Mouse (Mus musculus) hindbrain, embryonic 14.5 days (tissue): ENCODE data around the gene Bcas1. TPM values are rescaled to one million over a fixed set of nuclear protein-coding genes. Genes with fewer than 3 reads are reported as not detected.

Experiments
- ATAC-seq: fragments of 200-750 bp; cut with Nextera tagmentation; 2 replicates; pipeline ENCODE4 v1.8.0; 2017; ENCODE audit warnings: moderate number of reproducible peaks, mild to moderate bottlenecking, moderate TSS enrichment, moderate library complexity; ENCODE audit not compliant: low FRiP score
- DNase-seq: peaks from one replicate; pipeline ENCODE4 v3.0.0-alpha.2; 2015; ENCODE audit warnings: low spot score
- H3K27ac ChIP-seq: fragments of 300-500 bp; sonication (generic); 2 replicates; pipeline ENCODE4 v1.5.1; 2014; ENCODE audit warnings: mild to moderate bottlenecking, moderate library complexity
- H3K27me3 ChIP-seq: fragments of 300-500 bp; sonication (generic); 2 replicates; pipeline ENCODE4 v1.6.1; 2014; ENCODE audit warnings: mild to moderate bottlenecking, low read length, mixed read lengths; ENCODE audit not compliant: control insufficient read depth, insufficient read depth
- H3K36me3 ChIP-seq: fragments of 300-500 bp; sonication (generic); replicated peaks from 2 replicates; pipeline ENCODE4 v1.6.1; 2014; ENCODE audit not compliant: control insufficient read depth, insufficient read depth
- H3K4me1 ChIP-seq: fragments of 300-500 bp; sonication (generic); replicated peaks from 2 replicates; pipeline ENCODE4 v1.6.1; 2014; ENCODE audit warnings: antibody characterized with exemption, low read length, mixed read lengths; ENCODE audit not compliant: control insufficient read depth, insufficient read depth
- H3K4me2 ChIP-seq: fragments of 300-500 bp; sonication (generic); replicated peaks from 2 replicates; pipeline ENCODE4 v1.6.1; 2014; ENCODE audit warnings: mild to moderate bottlenecking, moderate library complexity
- H3K4me3 ChIP-seq: fragments of 300-500 bp; sonication (generic); replicated peaks from 2 replicates; pipeline ENCODE4 v1.5.1; 2014; ENCODE audit warnings: mild to moderate bottlenecking, low read length
- H3K9ac ChIP-seq: fragments of 300-500 bp; sonication (generic); 2 replicates; pipeline ENCODE4 v1.6.1; 2014
- H3K9me3 ChIP-seq: fragments of 300-500 bp; sonication (generic); 2 replicates; pipeline ENCODE4 v1.6.1; 2016; ENCODE audit warnings: low read length; ENCODE audit not compliant: control insufficient read depth
- WGBS: fragments of 180-500 bp; shearing (Covaris S2); extraction: QIAGEN DNeasy Blood & Tissue Kit; methylation state at CpG from one replicate; pipeline ENCODE4 v1.1.7; 2014; 5-methylcytosine and 5-hydroxymethylcytosine counted together
- polyA plus RNA-seq: library from polyadenylated mRNA; unstranded; fragments of >200 nt; fragmentation: Nextera tagmentation; extraction: Ambion mirVana; gene quantifications from 2 replicates; pipeline ENCODE4 v1.2.1, GENCODE M21; 2014

Gene Bcas1
- polyA plus RNA-seq, 1 experiment from 2014 or later = 15.4 TPM

DNA sequence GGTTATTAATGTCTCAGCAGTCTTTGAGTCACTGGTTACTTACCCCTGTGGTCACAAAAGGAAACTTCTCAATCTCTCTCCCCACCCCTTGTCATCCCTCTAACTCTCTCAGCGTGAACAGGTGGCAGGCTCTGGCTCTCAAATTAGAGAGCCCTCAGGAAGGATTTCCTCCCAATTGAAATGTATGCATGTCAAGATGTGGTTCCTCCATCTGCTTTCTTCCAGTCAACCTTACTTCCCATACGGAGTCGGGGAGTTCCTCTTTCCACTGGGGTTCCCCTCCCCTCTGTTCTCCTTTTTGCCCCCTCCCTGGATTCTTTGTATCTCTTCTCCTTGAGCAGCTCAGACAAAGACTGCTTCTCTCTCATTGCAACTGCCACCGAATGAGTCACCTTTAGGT, 8.6 kb upstream of the Bcas1 start:
- no peak for ATAC-seq

DNA sequence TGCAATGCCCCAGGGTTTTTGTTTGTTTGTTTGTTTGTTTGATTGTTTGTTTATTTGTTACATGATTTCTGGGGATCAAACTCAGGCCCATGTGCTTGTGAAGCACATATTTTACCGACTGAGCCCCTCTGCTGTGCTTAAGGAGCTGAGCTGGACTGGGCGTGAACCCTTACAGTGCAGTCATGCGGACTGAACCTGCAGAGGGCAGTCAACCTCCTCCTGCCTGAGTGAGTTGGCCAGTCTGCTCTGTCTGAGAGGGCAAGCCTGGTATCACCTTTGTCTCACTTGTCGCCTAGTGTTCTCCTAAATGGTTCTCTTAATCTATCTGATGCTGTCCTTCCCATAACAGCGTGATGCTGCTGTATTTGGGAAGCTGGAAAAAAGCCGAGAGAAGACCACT, 4.5 kb upstream of the Bcas1 start:
- no peak for ATAC-seq
- 58% methylated on average over 6 of the region's 6 CpGs for WGBS
- H3K27me3 ChIP-seq = no peaks in the 10 kb centered on the region

More for the DNA sequence above, 8.6 kb upstream of the Bcas1 start:
- Histone ChIP-seq H3K9ac (no peak overlapping the region), H3K27me3 (peaks cover 4% of the 10 kb centered on the region), H3K9me3 (no peaks in the 10 kb centered on the region), H3K4me2 (no peak overlapping the region), H3K36me3 (no peaks in the 10 kb centered on the region), H3K27ac (no peak overlapping the region), H3K4me3 (no peak overlapping the region), H3K4me1 (no peaks in the 10 kb centered on the region)
- WGBS = 73% methylated on average over 4 of the region's 4 CpGs
- DNase-seq = no peak

DNA sequence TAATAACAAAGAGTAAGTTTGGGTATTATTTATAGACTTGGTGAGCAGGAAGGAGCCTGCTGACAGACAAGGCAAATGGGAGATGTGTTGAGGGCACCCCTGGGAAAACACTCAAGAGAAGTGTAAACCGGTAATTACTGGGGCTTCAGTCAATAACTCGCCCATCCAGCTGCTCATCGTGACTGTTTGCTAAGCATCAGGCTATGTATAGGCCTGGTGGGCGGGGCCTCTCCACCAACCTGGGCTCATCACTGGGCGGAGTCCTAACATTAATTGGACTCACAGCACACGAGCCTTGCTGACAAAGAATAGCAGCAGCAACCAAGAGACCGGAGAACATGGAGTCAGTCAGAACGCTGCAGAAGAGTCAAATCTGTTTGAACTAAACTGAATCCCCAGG, 1.3 kb upstream of the Bcas1 start:
- H3K4me1 ChIP-seq = no peaks in the 10 kb centered on the region
- H3K9me3 ChIP-seq = no peaks in the 10 kb centered on the region
- no peaks in the 10 kb centered on the region for H3K36me3 ChIP-seq
- no peak overlapping the region for H3K9ac ChIP-seq
- 54% methylated on average over 8 of the region's 8 CpGs for WGBS
- ATAC-seq (no peak), DNase-seq (no peak)
- no peak overlapping the region for H3K4me2 ChIP-seq
- no peak overlapping the region for H3K4me3 ChIP-seq
- H3K27me3 ChIP-seq = no peaks in the 10 kb centered on the region
- H3K27ac ChIP-seq = no peak overlapping the region

More for the DNA sequence above, 4.5 kb upstream of the Bcas1 start:
- Histone ChIP-seq H3K36me3 (no peaks in the 10 kb centered on the region), H3K9ac (no peak overlapping the region), H3K4me3 (no peak overlapping the region), H3K4me1 (no peaks in the 10 kb centered on the region), H3K9me3 (no peaks in the 10 kb centered on the region), H3K27ac (no peak overlapping the region), H3K4me2 (no peak overlapping the region)
- no peak for DNase-seq

DNA sequence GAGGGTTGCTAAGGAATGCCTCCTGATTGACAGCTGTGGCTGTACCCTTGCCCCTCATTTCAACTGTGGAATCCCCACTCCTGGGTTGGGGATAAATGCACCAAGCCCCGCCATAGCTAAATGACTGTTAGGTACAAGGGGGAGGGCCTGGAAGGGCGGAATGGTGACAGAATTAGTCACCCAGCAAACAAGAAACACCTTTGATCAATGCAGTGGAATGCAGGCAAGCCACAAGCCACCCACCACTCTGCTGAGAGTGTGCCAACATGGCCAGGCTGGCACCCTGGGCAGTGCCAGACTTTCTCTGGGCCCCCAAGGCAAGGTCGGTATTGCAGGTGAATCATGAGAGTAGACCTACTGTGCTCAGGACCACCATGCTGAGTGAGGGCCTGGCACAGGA, 3.5 kb downstream of the Bcas1 start:
- H3K9ac ChIP-seq = no peak overlapping the region
- H3K27me3 ChIP-seq = no peaks in the 10 kb centered on the region
- no peak overlapping the region for H3K4me2 ChIP-seq
- no peaks in the 10 kb centered on the region for H3K36me3 ChIP-seq
- no peaks in the 10 kb centered on the region for H3K9me3 ChIP-seq
- 72% methylated on average over 3 of the region's 3 CpGs for WGBS
- H3K27ac ChIP-seq = no peak overlapping the region
- H3K4me3 ChIP-seq = no peak overlapping the region
- no peaks in the 10 kb centered on the region for H3K4me1 ChIP-seq
- ATAC-seq (no peak), DNase-seq (no peak)

DNA sequence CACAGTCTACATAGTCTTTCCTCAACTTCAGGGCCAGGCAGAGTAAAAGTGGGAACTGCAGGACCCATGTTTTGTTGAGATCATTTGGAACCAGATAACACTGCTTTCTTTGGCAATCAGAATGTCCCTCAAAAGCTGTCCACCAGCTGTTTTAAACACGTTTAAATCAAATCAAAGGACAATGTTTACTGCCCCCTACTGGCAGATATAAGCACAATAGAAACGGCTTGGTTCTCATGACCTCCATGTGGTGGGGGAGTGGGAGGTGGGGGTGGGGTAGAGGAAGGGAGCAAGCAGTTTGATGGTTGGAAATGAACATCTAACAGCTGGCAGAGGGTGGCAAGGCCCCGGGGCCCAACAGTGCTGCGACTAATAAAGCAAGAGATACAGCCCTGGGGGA, 5.7 kb downstream of the Bcas1 start:
- H3K4me3 ChIP-seq = no peak overlapping the region
- H3K36me3 ChIP-seq = no peaks in the 10 kb centered on the region
- ATAC-seq = no peak
- H3K27me3 ChIP-seq = no peaks in the 10 kb centered on the region
- H3K9me3 ChIP-seq = no peaks in the 10 kb centered on the region
- no peak for DNase-seq
- WGBS = 50% methylated on average over 4 of the region's 4 CpGs
- H3K9ac ChIP-seq = no peak overlapping the region
- H3K4me2 ChIP-seq = no peak overlapping the region
- no peaks in the 10 kb centered on the region for H3K4me1 ChIP-seq
- H3K27ac ChIP-seq = no peak overlapping the region

DNA sequence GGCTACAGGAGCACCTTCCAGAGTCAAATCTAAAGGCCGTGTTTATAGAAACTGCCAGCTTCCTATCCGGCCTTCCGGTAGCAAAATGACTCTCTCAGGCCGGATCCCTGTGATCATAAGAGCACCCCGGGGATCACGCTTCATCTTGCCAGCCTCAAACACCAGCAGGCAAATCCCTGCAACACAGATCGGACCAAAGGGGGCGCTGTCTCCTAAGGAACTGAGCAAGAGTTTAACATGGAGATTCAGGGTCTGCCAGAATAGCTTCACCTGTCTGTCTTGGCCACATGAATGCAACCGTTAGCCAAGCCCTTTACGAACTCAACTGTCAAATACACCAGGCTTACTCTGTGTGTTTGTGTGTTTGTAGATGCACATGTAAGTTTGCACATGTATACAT, 8.9 kb downstream of the Bcas1 start:
- WGBS = 53% methylated on average over 10 of the region's 10 CpGs
- H3K4me1 ChIP-seq = no peaks in the 10 kb centered on the region
- no peak overlapping the region for H3K9ac ChIP-seq
- H3K27me3 ChIP-seq = no peaks in the 10 kb centered on the region
- ATAC-seq (no peak), DNase-seq (peak; percentile 53)
- H3K4me2 ChIP-seq = no peak overlapping the region
- no peaks in the 10 kb centered on the region for H3K9me3 ChIP-seq
- H3K36me3 ChIP-seq = no peaks in the 10 kb centered on the region
- H3K4me3 ChIP-seq = no peak overlapping the region
- H3K27ac ChIP-seq = no peak overlapping the region

DNA sequence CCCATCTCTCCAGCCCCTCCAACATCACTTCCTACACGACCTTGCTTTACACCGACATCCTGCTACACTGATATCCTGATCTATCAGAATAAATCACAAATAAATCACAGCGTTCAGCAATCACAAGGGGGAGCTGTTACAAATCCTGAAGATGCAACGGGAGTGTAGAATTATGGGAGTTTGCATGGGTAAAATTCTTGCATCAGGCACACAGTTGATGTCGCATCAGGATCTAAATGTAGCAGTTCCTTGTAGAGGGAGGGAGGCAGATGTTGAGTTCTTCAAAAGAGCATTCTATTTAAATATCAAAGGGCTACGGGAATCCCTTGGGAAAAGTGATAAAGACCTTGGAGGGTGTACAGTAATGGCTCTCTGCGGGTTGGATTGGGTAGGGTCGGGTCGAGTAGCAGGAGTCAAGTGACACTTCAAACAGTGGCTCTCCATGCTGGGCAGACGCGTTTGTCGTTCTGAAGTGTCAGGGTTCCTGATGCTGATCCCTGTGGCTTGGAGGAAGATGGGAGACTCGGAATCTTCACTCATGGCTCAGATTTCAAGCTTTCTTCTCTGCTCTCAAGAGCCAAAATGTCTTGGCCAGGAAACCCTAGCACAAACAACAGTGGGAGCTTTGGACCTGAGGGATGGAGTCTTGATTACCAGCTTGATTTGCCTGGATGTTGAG, 16.0 kb downstream of the Bcas1 start:
- no peak for ATAC-seq
- H3K36me3 ChIP-seq = no peaks in the 10 kb centered on the region
- no peak overlapping the region for H3K9ac ChIP-seq
- 11% methylated on average over 13 of the region's 13 CpGs for WGBS
- H3K4me2 ChIP-seq = peak overlapping the region; percentile 40
- H3K9me3 ChIP-seq = no peaks in the 10 kb centered on the region
- peak; percentile 55 for DNase-seq
- no peak overlapping the region for H3K4me3 ChIP-seq
- no peaks in the 10 kb centered on the region for H3K27me3 ChIP-seq
- H3K27ac ChIP-seq = no peak overlapping the region
- peaks cover 2% of the 10 kb centered on the region; the same call in 1 of the 2 replicates for H3K4me1 ChIP-seq

DNA sequence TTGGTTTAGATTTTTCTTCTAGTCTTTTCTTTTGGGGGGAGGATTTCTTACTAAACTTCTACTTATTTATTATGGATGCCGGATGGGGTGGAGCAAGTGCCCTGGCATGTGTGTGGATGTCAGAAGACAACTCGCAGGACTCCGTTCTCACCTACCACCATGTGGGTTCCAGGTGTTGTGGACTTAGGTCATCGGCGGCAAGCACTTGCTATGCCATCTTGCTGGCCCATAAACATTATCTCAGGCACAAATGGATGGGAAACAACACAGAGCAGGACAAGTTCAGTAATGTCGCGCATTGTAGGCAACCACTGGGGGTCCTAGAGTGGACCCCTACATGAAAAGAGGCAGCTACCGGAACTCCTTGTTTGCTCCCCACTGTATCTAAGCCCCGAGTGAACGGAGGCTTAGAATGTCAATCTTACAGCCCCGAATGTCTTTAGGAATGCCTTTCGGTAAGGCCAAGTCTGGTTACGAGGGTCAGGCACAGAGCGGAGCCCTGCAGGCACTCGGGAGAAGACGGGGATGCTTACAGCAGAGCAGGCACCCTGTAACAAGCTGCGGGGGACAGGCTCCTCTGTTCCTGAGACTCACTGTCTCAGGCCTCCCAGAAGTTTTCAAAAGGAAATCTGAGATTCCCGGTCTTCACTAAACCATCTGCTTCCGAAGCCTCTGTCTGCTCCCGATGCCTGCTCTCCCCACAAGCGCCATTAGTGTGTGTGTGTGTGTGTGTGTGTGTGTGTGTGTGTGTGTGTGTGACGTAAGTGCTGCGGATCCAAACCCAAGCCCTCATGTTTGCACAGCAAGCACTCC, 16.8 kb downstream of the Bcas1 start:
- Histone ChIP-seq H3K27ac (no peak overlapping the region), H3K4me3 (no peak overlapping the region)

DNA sequence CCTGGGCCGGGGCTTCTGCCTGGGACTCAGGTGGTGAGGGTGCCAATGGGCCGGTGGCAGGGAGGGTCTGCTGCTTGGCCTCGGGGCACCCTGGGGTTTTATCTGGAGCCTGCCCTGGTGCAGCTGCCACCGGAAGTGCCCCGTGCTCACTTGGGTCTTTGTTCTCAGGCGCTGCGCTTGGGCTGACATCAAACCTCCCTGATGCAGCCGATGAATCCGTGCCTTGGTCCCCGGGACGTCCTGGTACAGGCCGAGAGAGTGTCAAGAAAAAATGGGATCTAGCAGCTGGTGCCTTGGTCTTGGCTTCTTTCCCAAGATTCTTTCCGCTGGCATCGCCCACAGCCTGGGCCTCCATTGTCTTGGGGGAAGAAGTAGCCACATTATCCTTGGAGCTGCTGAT, 21.2 kb downstream of the Bcas1 start:
- ATAC-seq (peak; percentile 35; the same call in 1 of the 2 replicates), DNase-seq (no peak)

More for the DNA sequence above, 16.8 kb downstream of the Bcas1 start:
- Histone ChIP-seq H3K27me3 (no peaks in the 10 kb centered on the region), H3K4me1 (peaks cover 7% of the 10 kb centered on the region; the same call in 1 of the 2 replicates), H3K9me3 (no peaks in the 10 kb centered on the region), H3K4me2 (peak overlapping the region; percentile 40), H3K9ac (no peak overlapping the region), H3K36me3 (no peaks in the 10 kb centered on the region)
- 27% methylated on average over 23 of the region's 23 CpGs for WGBS
- ATAC-seq (0 out of 2 replicates have a peak, but pooled peaks have one; percentile 29), DNase-seq (no peak)

More for the DNA sequence above, 21.2 kb downstream of the Bcas1 start:
- 40% methylated on average over 14 of the region's 14 CpGs for WGBS
- H3K27me3 ChIP-seq = no peaks in the 10 kb centered on the region
- H3K9me3 ChIP-seq = no peaks in the 10 kb centered on the region
- no peak overlapping the region for H3K4me3 ChIP-seq
- H3K27ac ChIP-seq = peak overlapping the region; percentile 62
- peak overlapping the region; percentile 18; the same call in 1 of the 2 replicates for H3K4me2 ChIP-seq
- peaks cover 19% of the 10 kb centered on the region for H3K4me1 ChIP-seq
- peak overlapping the region; percentile 7; the same call in 1 of the 2 replicates for H3K9ac ChIP-seq
- H3K36me3 ChIP-seq = no peaks in the 10 kb centered on the region
